Mouse (Mus musculus): Measurements from ENCODE around the gene Lrrc8c. TPM values are rescaled to one million over a fixed set of nuclear protein-coding genes. Genes with fewer than 3 reads are reported as not detected.
A peak's percentile ranks its signal among the peaks of the same experiment; 100 is the strongest.

Gene Lrrc8c
- polyA plus RNA-seq (2015; fragmentation: Nextera tagmentation; extraction: Ambion mirVana), result 10.4 and 13.0 TPM in 2 replicates

- H3K36me3 ChIP-seq (ENCODE audit: control insufficient read depth, insufficient read depth, low read length), result no peaks in the 10 kb centered on the region
- peak within 1 kb of the TSS; percentile 71 for H3K4me3 ChIP-seq (ENCODE audit: low read depth, low read length)
- under 1% methylated on average over 73 of the region's 93 CpGs for WGBS
- H3K4me2 ChIP-seq (ENCODE audit: low read length), result peak within 1 kb of the TSS; percentile 93
- peak within 1 kb of the TSS; percentile 85 for H3K9ac ChIP-seq (ENCODE audit: low read depth, low read length)
- H3K9me3 ChIP-seq (replicated peaks; ENCODE audit: control insufficient read depth, low read length, poor library complexity, severe bottlenecking), result no peaks in the 10 kb centered on the region
- H3K4me1 ChIP-seq (ENCODE audit: control insufficient read depth, insufficient read depth, low read length), result peaks cover 21% of the 10 kb centered on the region
- ATAC-seq, result peak; percentile 95
- peak within 1 kb of the TSS; percentile 81 for H3K27ac ChIP-seq (ENCODE audit: low read length)
- H3K27me3 ChIP-seq (ENCODE audit: control insufficient read depth, insufficient read depth, low read depth, low read length), result peaks cover 3% of the 10 kb centered on the region
Measured at GRCm38 (mm10) chr5:105519096-105519975, at the start of gene Lrrc8c. Gene Lrrc8c (plus strand): TSS chr5:105519388.

DNA sequence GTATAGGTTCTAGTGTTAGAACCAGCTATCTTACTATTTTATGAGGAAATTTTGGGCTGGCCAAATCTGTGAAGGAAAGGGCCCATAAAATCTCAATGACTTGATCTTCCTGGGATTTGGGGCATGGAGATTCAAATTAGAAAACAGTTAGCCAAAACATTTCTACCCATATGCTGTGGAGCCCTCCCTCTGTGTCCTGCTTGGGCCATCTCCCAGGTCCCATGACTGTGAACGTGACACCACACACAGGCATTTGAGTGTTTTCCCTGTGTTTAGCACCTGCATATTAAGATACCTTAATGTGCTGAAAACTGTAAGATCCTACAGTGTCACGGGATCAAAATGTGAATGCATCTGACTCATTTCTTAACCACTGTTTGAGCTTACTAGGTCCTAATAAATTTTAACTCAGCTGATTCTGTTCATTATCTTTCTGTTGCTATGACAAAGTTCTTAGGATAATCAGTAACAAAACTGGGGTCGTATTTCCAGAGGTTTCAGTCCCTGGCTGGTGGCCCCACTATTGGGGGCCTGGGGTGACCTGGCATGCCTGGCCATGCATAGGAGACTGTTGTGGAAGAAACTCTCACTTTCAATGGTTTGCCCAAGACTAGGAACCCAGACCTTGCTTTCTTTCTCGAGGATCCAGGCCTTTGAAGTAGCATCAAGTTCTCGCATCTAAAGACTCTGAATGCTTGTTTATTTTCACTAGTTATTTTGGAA is 46.0 kb upstream of the Lrrc8c start:
- 71% methylated on average over 5 of the region's 5 CpGs for WGBS
- no peak for ATAC-seq

DNA sequence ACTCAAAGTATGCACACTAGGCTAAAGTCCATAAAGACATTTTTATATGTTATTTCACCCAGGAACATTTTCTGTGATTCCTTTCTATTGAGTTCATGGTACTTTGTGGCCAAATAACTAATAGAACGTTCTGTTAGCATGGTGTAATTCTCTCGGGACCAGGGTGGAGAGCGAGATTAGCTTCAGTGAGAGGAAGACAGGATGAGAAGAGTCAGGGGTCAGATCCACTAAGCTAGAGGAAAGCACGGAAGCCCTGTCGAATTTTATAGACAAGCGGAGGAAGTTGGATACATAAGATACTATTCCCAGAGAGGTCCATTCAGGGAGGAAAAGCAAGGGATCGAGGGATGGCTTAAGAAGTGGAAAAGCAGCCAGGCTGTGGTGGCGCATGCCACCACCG is 41.7 kb upstream of the Lrrc8c start:
- Histone ChIP-seq H3K27ac (ENCODE audit: low read length) (no peak overlapping the region), H3K36me3 (ENCODE audit: control insufficient read depth, insufficient read depth, low read length) (peaks cover 25% of the 10 kb centered on the region), H3K9me3 (replicated peaks; ENCODE audit: control insufficient read depth, low read length, poor library complexity, severe bottlenecking) (no peaks in the 10 kb centered on the region), H3K4me2 (ENCODE audit: low read length) (no peak overlapping the region), H3K4me1 (ENCODE audit: control insufficient read depth, insufficient read depth, low read length) (no peaks in the 10 kb centered on the region), H3K27me3 (ENCODE audit: control insufficient read depth, insufficient read depth, low read depth, low read length) (no peaks in the 10 kb centered on the region), H3K9ac (ENCODE audit: low read depth, low read length) (no peak overlapping the region), H3K4me3 (ENCODE audit: low read depth, low read length) (no peak overlapping the region)
- WGBS, result 92% methylated on average over 9 of the region's 9 CpGs
- ATAC-seq, result no peak

More for the DNA sequence above, 46.0 kb upstream of the Lrrc8c start:
- no peaks in the 10 kb centered on the region for H3K9me3 ChIP-seq (replicated peaks; ENCODE audit: control insufficient read depth, low read length, poor library complexity, severe bottlenecking)
- no peaks in the 10 kb centered on the region for H3K4me1 ChIP-seq (ENCODE audit: control insufficient read depth, insufficient read depth, low read length)
- no peaks in the 10 kb centered on the region for H3K27me3 ChIP-seq (ENCODE audit: control insufficient read depth, insufficient read depth, low read depth, low read length)
- H3K4me3 ChIP-seq (ENCODE audit: low read depth, low read length), result no peak overlapping the region
- no peaks in the 10 kb centered on the region for H3K36me3 ChIP-seq (ENCODE audit: control insufficient read depth, insufficient read depth, low read length)
- no peak overlapping the region for H3K9ac ChIP-seq (ENCODE audit: low read depth, low read length)
- H3K4me2 ChIP-seq (ENCODE audit: low read length), result no peak overlapping the region
- H3K27ac ChIP-seq (ENCODE audit: low read length), result no peak overlapping the region

DNA sequence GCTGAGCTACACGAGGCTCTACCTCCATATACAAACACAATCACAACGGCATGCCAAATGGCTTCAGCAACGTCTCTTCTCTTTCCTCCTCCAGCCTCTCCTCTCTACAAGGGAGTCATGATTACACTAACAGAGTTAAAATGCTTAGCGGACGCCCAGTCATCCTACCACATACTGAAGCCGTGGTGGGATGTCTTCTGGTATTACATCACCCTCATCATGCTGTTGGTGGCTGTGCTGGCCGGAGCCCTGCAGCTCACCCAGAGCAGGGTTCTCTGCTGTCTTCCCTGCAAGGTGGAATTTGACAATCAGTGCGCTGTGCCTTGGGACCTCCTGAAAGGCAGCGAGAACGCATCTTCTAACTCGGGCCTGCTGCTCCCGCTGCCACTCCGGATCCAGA is 39.5 kb upstream of the Lrrc8c start:
- no peak for ATAC-seq
- WGBS, result 92% methylated on average over 13 of the region's 13 CpGs
- Histone ChIP-seq H3K4me3 (ENCODE audit: low read depth, low read length) (no peak overlapping the region), H3K9ac (ENCODE audit: low read depth, low read length) (no peak overlapping the region), H3K36me3 (ENCODE audit: control insufficient read depth, insufficient read depth, low read length) (peaks cover 25% of the 10 kb centered on the region), H3K4me1 (ENCODE audit: control insufficient read depth, insufficient read depth, low read length) (no peaks in the 10 kb centered on the region), H3K9me3 (replicated peaks; ENCODE audit: control insufficient read depth, low read length, poor library complexity, severe bottlenecking) (no peaks in the 10 kb centered on the region), H3K27me3 (ENCODE audit: control insufficient read depth, insufficient read depth, low read depth, low read length) (no peaks in the 10 kb centered on the region), H3K4me2 (ENCODE audit: low read length) (no peak overlapping the region), H3K27ac (ENCODE audit: low read length) (no peak overlapping the region)

GRCm38 (mm10) chr5:105480561-105480960 is 38.6 kb upstream of the Lrrc8c start:
- Histone ChIP-seq H3K27me3 (ENCODE audit: control insufficient read depth, insufficient read depth, low read depth, low read length) (no peaks in the 10 kb centered on the region), H3K27ac (ENCODE audit: low read length) (no peak overlapping the region), H3K4me3 (ENCODE audit: low read depth, low read length) (no peak overlapping the region), H3K4me2 (ENCODE audit: low read length) (no peak overlapping the region), H3K4me1 (ENCODE audit: control insufficient read depth, insufficient read depth, low read length) (no peaks in the 10 kb centered on the region), H3K36me3 (ENCODE audit: control insufficient read depth, insufficient read depth, low read length) (peaks cover 25% of the 10 kb centered on the region), H3K9ac (ENCODE audit: low read depth, low read length) (no peak overlapping the region), H3K9me3 (replicated peaks; ENCODE audit: control insufficient read depth, low read length, poor library complexity, severe bottlenecking) (no peaks in the 10 kb centered on the region)
- ATAC-seq, result no peak
- whole genome bisulfite sequencing, result 97% methylated on average over 17 of the region's 17 CpGs

GRCm38 (mm10) chr5:105483632-105484031 is 35.6 kb upstream of the Lrrc8c start:
- Histone ChIP-seq H3K36me3 (ENCODE audit: control insufficient read depth, insufficient read depth, low read length) (peaks cover 25% of the 10 kb centered on the region), H3K9me3 (replicated peaks; ENCODE audit: control insufficient read depth, low read length, poor library complexity, severe bottlenecking) (no peaks in the 10 kb centered on the region), H3K9ac (ENCODE audit: low read depth, low read length) (no peak overlapping the region), H3K4me2 (ENCODE audit: low read length) (no peak overlapping the region), H3K27me3 (ENCODE audit: control insufficient read depth, insufficient read depth, low read depth, low read length) (no peaks in the 10 kb centered on the region), H3K4me1 (ENCODE audit: control insufficient read depth, insufficient read depth, low read length) (no peaks in the 10 kb centered on the region), H3K27ac (ENCODE audit: low read length) (no peak overlapping the region), H3K4me3 (ENCODE audit: low read depth, low read length) (no peak overlapping the region)
- 91% methylated on average over 2 of the region's 2 CpGs for WGBS
- no peak for ATAC-seq

GRCm38 (mm10) chr5:105484247-105484646 is 34.9 kb upstream of the Lrrc8c start:
- no peak overlapping the region for H3K27ac ChIP-seq (ENCODE audit: low read length)
- no peaks in the 10 kb centered on the region for H3K4me1 ChIP-seq (ENCODE audit: control insufficient read depth, insufficient read depth, low read length)
- no peak overlapping the region for H3K9ac ChIP-seq (ENCODE audit: low read depth, low read length)
- H3K9me3 ChIP-seq (replicated peaks; ENCODE audit: control insufficient read depth, low read length, poor library complexity, severe bottlenecking), result no peaks in the 10 kb centered on the region
- no peak overlapping the region for H3K4me3 ChIP-seq (ENCODE audit: low read depth, low read length)
- H3K4me2 ChIP-seq (ENCODE audit: low read length), result no peak overlapping the region
- 90% methylated on average over 6 of the region's 6 CpGs for WGBS
- no peak for ATAC-seq
- peaks cover 25% of the 10 kb centered on the region for H3K36me3 ChIP-seq (ENCODE audit: control insufficient read depth, insufficient read depth, low read length)
- H3K27me3 ChIP-seq (ENCODE audit: control insufficient read depth, insufficient read depth, low read depth, low read length), result no peaks in the 10 kb centered on the region

- Histone ChIP-seq H3K27me3 (ENCODE audit: control insufficient read depth, insufficient read depth, low read depth, low read length) (no peaks in the 10 kb centered on the region), H3K9ac (ENCODE audit: low read depth, low read length) (no peak overlapping the region), H3K4me1 (ENCODE audit: control insufficient read depth, insufficient read depth, low read length) (no peaks in the 10 kb centered on the region), H3K4me3 (ENCODE audit: low read depth, low read length) (no peak overlapping the region), H3K27ac (ENCODE audit: low read length) (no peak overlapping the region), H3K36me3 (ENCODE audit: control insufficient read depth, insufficient read depth, low read length) (peaks cover 23% of the 10 kb centered on the region), H3K9me3 (replicated peaks; ENCODE audit: control insufficient read depth, low read length, poor library complexity, severe bottlenecking) (no peaks in the 10 kb centered on the region), H3K4me2 (ENCODE audit: low read length) (no peak overlapping the region)
- no peak for ATAC-seq
- 93% methylated on average over 14 of the region's 14 CpGs for WGBS
Measured at GRCm38 (mm10) chr5:105484891-105485290, 34.3 kb upstream of the Lrrc8c start.

DNA sequence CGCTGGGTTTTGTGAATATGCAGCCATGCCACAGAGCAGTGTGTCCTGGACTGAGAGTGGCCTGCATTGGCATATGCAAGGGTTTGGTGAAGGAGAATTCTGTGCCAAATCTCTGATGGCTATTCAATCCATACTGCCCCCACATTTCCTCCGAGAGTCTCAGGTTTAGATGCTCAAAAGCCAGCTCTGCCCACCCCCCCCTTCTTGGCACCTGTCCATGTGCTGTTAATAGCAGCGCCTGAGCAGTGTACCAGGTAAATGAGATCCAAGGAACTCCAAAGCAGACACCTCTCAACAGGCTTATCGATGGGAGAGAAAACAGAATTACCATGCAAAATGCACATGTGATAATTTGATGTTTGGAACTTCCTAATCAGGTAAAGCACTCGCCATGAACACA is 29.0 kb upstream of the Lrrc8c start:
- H3K9me3 ChIP-seq (replicated peaks; ENCODE audit: control insufficient read depth, low read length, poor library complexity, severe bottlenecking), result no peaks in the 10 kb centered on the region
- no peak for ATAC-seq

More for the DNA sequence above, 29.0 kb upstream of the Lrrc8c start:
- peaks cover 16% of the 10 kb centered on the region for H3K4me1 ChIP-seq (ENCODE audit: control insufficient read depth, insufficient read depth, low read length)
- no peak overlapping the region for H3K9ac ChIP-seq (ENCODE audit: low read depth, low read length)
- H3K27me3 ChIP-seq (ENCODE audit: control insufficient read depth, insufficient read depth, low read depth, low read length), result no peaks in the 10 kb centered on the region
- H3K36me3 ChIP-seq (ENCODE audit: control insufficient read depth, insufficient read depth, low read length), result no peaks in the 10 kb centered on the region; the same call in none of the 2 replicates
- 82% methylated on average over 5 of the region's 5 CpGs for WGBS
- no peak overlapping the region for H3K4me3 ChIP-seq (ENCODE audit: low read depth, low read length)
- no peak overlapping the region for H3K27ac ChIP-seq (ENCODE audit: low read length)
- no peak overlapping the region for H3K4me2 ChIP-seq (ENCODE audit: low read length)

Measured in midbrain, embryonic 16.5 days (tissue).